Mouse (Mus musculus) hindbrain, embryonic 10.5 days (tissue): ENCODE data around the gene Zfyve1. TPM values are rescaled to one million over a fixed set of nuclear protein-coding genes. Genes with fewer than 3 reads are reported as not detected.

ENCODE experiments used
- DNase-seq: peaks from one replicate; pipeline ENCODE4 v3.0.0-alpha.2; 2017; ENCODE audit warnings: low spot score
- H3K27ac ChIP-seq: fragments of 300-500 bp; sonication (generic); 2 replicates; pipeline ENCODE4 v1.5.1; 2016; ENCODE audit warnings: mild to moderate bottlenecking, moderate library complexity
- H3K27me3 ChIP-seq: fragments of 300-500 bp; sonication (generic); 2 replicates; pipeline ENCODE4 v1.6.1; 2016; ENCODE audit warnings: mild to moderate bottlenecking; ENCODE audit not compliant: poor library complexity, insufficient read depth, severe bottlenecking
- H3K36me3 ChIP-seq: fragments of 300-500 bp; sonication (generic); 2 replicates; pipeline ENCODE4 v1.6.1; 2016; ENCODE audit warnings: mild to moderate bottlenecking, moderate library complexity
- H3K4me1 ChIP-seq: fragments of 300-500 bp; sonication (generic); replicated peaks from 2 replicates; pipeline ENCODE4 v1.6.1; 2016; ENCODE audit warnings: mild to moderate bottlenecking
- H3K4me3 ChIP-seq: fragments of 300-500 bp; sonication (generic); 2 replicates; pipeline ENCODE4 v1.5.1; 2016; ENCODE audit warnings: mild to moderate bottlenecking, moderate library complexity
- H3K9me3 ChIP-seq: fragments of 300-500 bp; sonication (generic); 2 replicates; pipeline ENCODE4 v1.6.1; 2016; ENCODE audit warnings: mild to moderate bottlenecking, moderate library complexity
- WGBS: fragments of 180-500 bp; shearing (Covaris S2); methylation state at CpG from one replicate; pipeline ENCODE4 v1.1.7; 2016; 5-methylcytosine and 5-hydroxymethylcytosine counted together
- polyA plus RNA-seq: library from polyadenylated mRNA; unstranded; fragments of >200 nt; fragmentation: Nextera tagmentation; extraction: Ambion mirVana; gene quantifications from 2 replicates; pipeline ENCODE4 v1.2.1, GENCODE M21; 2016

Gene Zfyve1
- polyA plus RNA-seq, 1 experiment from 2014 or later: 25.3 TPM

DNA sequence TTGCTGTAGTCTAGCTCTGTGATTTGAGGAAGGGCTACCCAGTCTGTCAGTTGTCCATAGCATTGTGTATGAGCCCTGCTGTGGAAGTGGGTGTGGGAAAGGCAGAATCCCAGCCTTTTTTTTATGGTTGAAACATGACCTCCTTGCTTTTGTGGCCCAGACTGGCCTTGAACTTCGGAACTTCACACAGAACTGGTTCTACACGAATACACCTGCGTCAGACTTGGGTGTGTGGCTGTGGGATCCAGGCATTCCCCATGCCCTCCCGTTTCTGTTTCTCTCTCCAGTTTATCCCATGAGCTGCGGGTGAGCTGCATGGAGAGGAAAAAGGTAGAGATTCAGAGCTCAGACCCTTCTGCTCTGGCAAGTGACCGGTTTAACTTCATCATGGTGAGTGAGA, 65.0 kb downstream of the Zfyve1 start:
- H3K9me3 ChIP-seq: no peaks in the 10 kb centered on the region
- no peaks in the 10 kb centered on the region for H3K27me3 ChIP-seq
- H3K36me3 ChIP-seq: peaks cover 61% of the 10 kb centered on the region
- H3K4me3 ChIP-seq: no peak overlapping the region
- H3K27ac ChIP-seq: no peak overlapping the region
- no peak for DNase-seq
- H3K4me1 ChIP-seq: peaks cover 6% of the 10 kb centered on the region
- 93% methylated on average over 6 of the region's 6 CpGs for WGBS

GRCm38 (mm10) chr12:83528665-83529064, 68.4 kb downstream of the Zfyve1 start:
- Histone ChIP-seq H3K27ac (no peak overlapping the region), H3K9me3 (no peaks in the 10 kb centered on the region), H3K27me3 (no peaks in the 10 kb centered on the region), H3K36me3 (peaks cover 37% of the 10 kb centered on the region), H3K4me3 (no peak overlapping the region), H3K4me1 (peaks cover 15% of the 10 kb centered on the region)
- DNase-seq: no peak
- WGBS: 92% methylated on average over 5 of the region's 5 CpGs

DNA sequence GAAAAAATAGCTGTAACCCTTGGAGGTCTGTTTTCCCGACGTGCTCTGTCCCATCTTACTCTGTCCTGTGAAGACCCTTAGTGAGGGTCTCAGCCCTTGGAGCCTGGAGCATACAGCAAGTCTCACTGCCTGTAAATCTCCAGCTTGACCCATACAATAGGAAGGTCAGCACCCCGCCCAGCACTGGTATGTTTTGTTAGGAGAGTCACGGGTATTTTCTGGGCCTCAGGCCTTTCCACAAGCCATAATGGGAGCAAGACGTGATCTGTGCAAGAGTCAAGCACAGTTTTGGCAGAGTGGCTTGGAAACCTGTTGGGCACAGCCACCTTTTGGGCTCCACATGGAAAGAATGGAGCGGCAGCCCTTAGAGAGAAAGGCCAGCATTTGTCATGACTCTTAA, 69.2 kb downstream of the Zfyve1 start:
- Histone ChIP-seq H3K4me1 (peaks cover 20% of the 10 kb centered on the region), H3K9me3 (no peaks in the 10 kb centered on the region), H3K27ac (no peak overlapping the region), H3K27me3 (no peaks in the 10 kb centered on the region), H3K36me3 (peaks cover 31% of the 10 kb centered on the region), H3K4me3 (no peak overlapping the region)
- WGBS: 66% methylated on average over 6 of the region's 6 CpGs
- no peak for DNase-seq

DNA sequence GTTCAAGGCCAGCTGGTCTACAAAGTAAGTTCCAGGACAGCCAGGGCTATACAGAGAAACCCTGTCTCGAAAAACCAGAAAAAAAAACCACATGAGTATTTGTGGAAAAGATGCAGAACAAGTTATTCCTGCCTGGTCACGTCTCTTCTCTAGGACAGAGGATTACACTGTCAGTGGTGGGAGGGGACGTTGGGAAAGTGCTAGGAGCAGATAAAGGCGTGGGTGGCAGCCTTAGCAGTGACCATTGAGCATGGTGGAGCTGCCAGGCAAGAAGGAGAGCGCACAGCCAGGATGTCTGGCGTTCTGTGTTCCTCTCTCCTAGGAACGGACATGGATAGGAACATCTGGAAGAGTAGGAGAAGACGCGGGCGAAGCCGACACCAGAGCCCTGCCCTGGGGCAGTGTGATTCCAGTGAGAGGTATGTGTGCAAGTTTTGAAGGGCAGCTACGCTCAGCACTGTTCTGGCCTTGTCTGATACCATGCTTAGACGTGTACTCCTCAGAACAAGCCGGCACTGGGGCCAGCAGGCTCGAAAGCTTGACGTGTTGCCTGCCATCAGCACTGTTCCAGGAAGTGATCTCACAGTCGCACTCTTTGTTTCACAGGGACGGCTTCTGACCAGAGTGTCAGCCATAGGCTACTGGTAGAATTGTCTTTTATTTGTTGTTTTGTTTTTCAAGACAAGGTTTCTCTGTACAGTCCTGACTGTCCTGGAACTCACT, 71.0 kb downstream of the Zfyve1 start:
- Histone ChIP-seq H3K27me3 (no peaks in the 10 kb centered on the region), H3K9me3 (no peaks in the 10 kb centered on the region), H3K27ac (no peak overlapping the region), H3K4me1 (peaks cover 27% of the 10 kb centered on the region), H3K36me3 (peaks cover 16% of the 10 kb centered on the region), H3K4me3 (no peak overlapping the region)
- 83% methylated on average over 18 of the region's 18 CpGs for WGBS
- DNase-seq: no peak

DNA sequence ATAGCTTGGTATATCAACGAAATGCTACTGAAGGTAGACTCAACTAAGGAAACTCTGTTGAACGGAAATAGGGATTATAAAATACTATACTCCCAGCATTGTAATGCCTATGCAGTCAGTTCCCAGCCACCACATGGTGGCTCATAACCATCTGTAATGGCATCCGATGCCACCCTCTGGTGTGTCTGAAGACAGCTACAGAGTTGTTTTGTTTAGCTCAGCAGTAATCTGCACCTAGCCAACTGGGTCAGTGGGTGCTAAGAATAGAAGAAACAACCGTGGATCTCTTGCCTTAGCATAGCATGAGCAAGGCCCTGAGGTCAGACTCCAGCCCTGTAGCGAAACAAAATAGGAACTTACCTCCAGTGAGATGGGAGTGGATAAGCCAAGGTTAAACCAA, 72.7 kb downstream of the Zfyve1 start:
- peaks cover 36% of the 10 kb centered on the region for H3K4me1 ChIP-seq
- no peaks in the 10 kb centered on the region for H3K27me3 ChIP-seq
- H3K27ac ChIP-seq: no peak overlapping the region
- peaks cover 9% of the 10 kb centered on the region; the same call in 1 of the 2 replicates for H3K36me3 ChIP-seq
- no peak overlapping the region for H3K4me3 ChIP-seq
- WGBS: 81% methylated on average over 5 of the region's 5 CpGs
- no peak for DNase-seq
- no peaks in the 10 kb centered on the region for H3K9me3 ChIP-seq

GRCm38 (mm10) chr12:83523892-83524291, 73.1 kb downstream of the Zfyve1 start:
- Histone ChIP-seq H3K36me3 (0 out of 2 replicates have a peak, but pooled peaks cover 5% of the 10 kb centered on the region), H3K4me3 (no peak overlapping the region), H3K27ac (no peak overlapping the region), H3K9me3 (no peaks in the 10 kb centered on the region), H3K27me3 (no peaks in the 10 kb centered on the region), H3K4me1 (peaks cover 40% of the 10 kb centered on the region)
- DNase-seq: no peak
- WGBS: 84% methylated on average over 4 of the region's 4 CpGs

DNA sequence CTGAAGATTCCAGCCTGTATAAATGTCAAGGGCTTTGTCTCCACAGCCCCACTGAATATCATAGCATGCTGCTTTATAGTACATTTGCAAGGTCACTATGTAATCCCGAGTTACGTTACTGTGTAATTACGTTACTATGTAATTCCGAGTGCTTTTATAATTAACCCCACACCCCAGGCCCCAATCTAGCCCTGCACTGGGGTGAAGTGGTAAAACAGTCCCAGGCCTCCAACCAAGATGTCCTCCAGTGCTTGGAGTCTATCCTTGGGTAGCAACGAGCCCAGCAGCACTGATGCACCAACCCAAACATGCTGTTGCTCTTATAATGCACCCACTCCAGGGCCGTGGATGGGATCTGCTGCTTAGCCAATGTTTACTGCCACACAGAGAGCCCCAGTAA, 74.0 kb downstream of the Zfyve1 start:
- DNase-seq: no peak
- WGBS: 90% methylated on average over 6 of the region's 6 CpGs
- Histone ChIP-seq H3K4me3 (no peak overlapping the region), H3K9me3 (no peaks in the 10 kb centered on the region), H3K27ac (no peak overlapping the region), H3K27me3 (no peaks in the 10 kb centered on the region), H3K36me3 (0 out of 2 replicates have a peak, but pooled peaks cover 5% of the 10 kb centered on the region), H3K4me1 (peaks cover 39% of the 10 kb centered on the region)

DNA sequence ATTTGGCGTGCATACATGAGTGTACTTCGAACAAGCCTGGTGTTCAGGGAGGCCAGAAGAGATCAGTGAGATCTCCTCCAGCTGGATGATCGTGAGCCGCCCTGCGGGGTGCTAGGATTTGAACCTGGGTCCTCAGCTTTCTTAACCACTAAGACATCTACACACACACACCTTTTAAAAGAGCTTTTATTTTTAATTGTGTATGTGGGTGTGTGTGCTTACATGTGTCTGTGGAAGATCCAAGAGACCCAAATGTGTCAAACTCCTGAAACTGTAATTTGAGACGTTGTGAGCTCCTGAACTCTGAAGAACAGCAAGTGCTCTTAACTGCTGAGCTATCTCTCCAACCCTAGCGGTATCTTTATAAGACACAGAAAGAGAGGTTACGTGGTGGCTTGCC, 75.9 kb downstream of the Zfyve1 start:
- 51% methylated on average over 8 of the region's 8 CpGs for WGBS
- Histone ChIP-seq H3K9me3 (no peaks in the 10 kb centered on the region), H3K4me3 (peak overlapping the region; percentile 75), H3K4me1 (peaks cover 34% of the 10 kb centered on the region), H3K36me3 (0 out of 2 replicates have a peak, but pooled peaks cover 3% of the 10 kb centered on the region), H3K27me3 (no peaks in the 10 kb centered on the region), H3K27ac (peak overlapping the region; percentile 87; the same call in 1 of the 2 replicates)
- DNase-seq: no peak

DNA sequence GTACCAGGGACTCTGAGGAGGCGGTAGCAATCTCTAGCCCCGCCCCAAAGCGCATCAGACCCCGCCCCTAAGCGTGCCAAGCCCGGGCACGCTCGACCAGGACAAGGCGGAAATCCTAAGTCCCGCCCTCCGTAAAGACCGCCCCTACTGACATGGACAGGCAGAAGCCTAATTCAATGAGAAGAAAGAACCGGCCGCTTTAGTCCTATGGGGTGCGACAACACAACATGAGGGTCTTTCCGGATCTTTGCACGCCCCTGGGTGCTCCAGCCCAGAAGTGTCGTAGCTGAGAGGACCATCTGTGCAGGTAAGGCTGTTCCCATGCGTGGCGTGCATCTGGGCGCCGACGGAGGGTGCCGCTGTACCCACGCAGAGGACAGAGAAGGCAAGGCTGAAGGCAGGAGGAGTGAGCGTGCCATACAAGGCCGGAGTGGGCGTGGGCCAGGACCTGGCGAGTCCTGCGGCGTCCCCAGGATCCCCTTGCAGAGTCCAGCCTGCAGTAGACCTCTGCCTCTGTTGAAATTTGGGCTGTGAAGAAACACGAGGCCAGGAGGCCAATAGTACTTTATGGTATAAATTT, 76.6 kb downstream of the Zfyve1 start, which contains the start of gene Dcaf4:
TSS of gene Dcaf4 (plus strand) at position 156 of the 580 bp plus-strand sequence.
- Histone ChIP-seq H3K27me3 (no peaks in the 10 kb centered on the region), H3K36me3 (no peaks in the 10 kb centered on the region), H3K4me1 (peaks cover 33% of the 10 kb centered on the region), H3K9me3 (no peaks in the 10 kb centered on the region), H3K4me3 (peak within 1 kb of the TSS; percentile 75), H3K27ac (peak within 1 kb of the TSS; percentile 87)
- WGBS: under 1% methylated on average over 32 of the region's 32 CpGs
- peak; percentile 97 for DNase-seq

DNA sequence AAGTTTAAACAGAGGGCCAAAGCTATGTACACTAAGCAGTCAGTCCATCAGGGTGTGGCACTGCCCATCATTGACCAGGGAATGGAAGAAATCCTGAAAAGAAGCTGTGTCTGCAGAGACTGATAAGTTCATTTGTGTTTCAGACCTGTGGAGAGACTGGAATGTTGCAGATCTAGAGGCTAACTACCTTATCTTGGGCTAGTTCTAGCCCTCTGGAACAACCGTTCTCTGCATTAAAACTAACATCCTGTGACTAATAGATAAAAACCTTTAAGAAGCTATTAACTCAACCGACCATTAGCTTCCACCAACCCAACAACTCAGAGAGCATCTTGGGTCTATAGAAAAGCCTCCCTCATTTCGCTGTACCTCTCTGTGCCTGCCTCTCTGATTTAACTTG, 79.4 kb downstream of the Zfyve1 start:
- Histone ChIP-seq H3K36me3 (no peaks in the 10 kb centered on the region), H3K4me3 (no peak overlapping the region), H3K27ac (no peak overlapping the region), H3K4me1 (peaks cover 27% of the 10 kb centered on the region), H3K27me3 (no peaks in the 10 kb centered on the region), H3K9me3 (no peaks in the 10 kb centered on the region)
- WGBS: 88% methylated on average over 3 of the region's 3 CpGs
- no peak for DNase-seq

DNA sequence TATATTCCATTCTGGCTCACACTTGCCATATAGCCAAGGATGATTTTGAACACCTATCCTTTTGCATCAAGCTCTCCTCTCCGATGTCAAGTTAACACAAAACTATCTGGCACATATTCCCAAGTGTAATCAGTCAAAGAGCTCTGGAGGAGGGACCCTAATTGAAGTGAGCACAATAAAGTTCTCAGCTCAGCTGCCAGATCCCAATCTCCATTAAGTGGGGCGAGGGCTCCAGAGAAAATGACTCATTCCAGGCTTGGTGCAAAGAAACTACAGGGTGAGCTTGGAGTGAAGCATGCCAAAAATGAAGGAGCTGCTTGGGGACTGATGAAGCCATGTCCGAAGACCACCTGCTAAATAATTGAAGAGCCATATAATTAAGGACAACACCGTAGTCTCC, 82.8 kb downstream of the Zfyve1 start:
- Histone ChIP-seq H3K27me3 (no peaks in the 10 kb centered on the region), H3K36me3 (no peaks in the 10 kb centered on the region), H3K4me3 (no peak overlapping the region), H3K27ac (no peak overlapping the region), H3K9me3 (no peaks in the 10 kb centered on the region), H3K4me1 (peaks cover 11% of the 10 kb centered on the region; the same call in 1 of the 2 replicates)
- 77% methylated on average over 4 of the region's 4 CpGs for WGBS
- DNase-seq: no peak

DNA sequence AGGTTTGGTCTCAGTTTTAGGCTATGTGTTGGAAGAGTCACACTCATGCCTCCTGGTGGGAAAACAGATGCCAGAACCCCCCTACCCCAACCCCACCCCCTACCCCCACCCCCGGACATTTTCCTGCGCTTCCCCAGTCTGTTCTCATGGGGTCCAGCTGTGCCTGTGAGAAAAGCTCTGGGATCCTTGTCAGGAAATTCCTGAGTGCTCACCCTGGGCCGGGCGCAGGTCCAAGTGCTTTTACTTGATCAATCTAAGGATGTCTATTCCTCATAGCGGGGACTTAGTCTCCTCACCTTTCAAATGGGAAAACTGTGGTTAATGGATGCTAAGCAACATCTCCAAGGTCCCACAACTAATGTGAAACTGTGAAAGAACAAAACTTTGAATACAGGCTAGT, 83.8 kb downstream of the Zfyve1 start:
- Histone ChIP-seq H3K27ac (no peak overlapping the region), H3K27me3 (no peaks in the 10 kb centered on the region), H3K36me3 (no peaks in the 10 kb centered on the region), H3K9me3 (no peaks in the 10 kb centered on the region), H3K4me1 (peaks cover 8% of the 10 kb centered on the region; the same call in 1 of the 2 replicates), H3K4me3 (no peak overlapping the region)
- 41% methylated on average over 5 of the region's 5 CpGs for WGBS
- no peak for DNase-seq

DNA sequence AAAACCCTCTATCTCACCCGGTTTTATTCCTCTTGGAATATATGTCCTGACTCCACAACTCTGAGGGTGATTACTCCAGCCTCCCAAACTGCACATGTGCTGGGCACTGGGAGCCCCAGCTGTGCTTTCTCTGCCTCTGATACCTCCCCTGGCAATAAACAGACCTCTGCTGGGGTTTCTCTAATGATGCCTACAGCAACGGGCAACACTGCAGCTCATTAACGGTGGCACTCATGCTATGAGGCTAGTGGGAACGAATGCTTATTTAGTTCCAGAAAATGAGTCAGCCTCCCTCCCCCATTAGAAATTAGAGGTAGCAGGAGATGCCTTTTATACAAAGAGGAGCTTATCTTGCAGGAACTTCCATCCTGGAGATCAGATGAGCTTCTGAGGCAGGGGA, 84.2 kb downstream of the Zfyve1 start:
- Histone ChIP-seq H3K36me3 (no peaks in the 10 kb centered on the region), H3K4me3 (no peak overlapping the region), H3K27me3 (no peaks in the 10 kb centered on the region), H3K9me3 (no peaks in the 10 kb centered on the region), H3K4me1 (peaks cover 8% of the 10 kb centered on the region; the same call in 1 of the 2 replicates), H3K27ac (no peak overlapping the region)
- WGBS: 58% methylated on average over 4 of the region's 4 CpGs
- no peak for DNase-seq
